Mouse (Mus musculus) ovary, adult 10 weeks (tissue): ENCODE measurements around the gene Siae. TPM values are rescaled to one million over a fixed set of nuclear protein-coding genes. Genes with fewer than 3 reads are reported as not detected.

ENCODE experiments used
- polyA plus RNA-seq: library from polyadenylated mRNA; stranded (reverse); fragments of 350-450 nt; fragmentation: Illumina TruSeq; extraction: RNeasy Lipid Tissue Mini Kit (QIAGEN cat#74804); gene quantifications from one replicate; pipeline ENCODE4 v1.2.3, GENCODE M21; 2014

Siae gene
- polyA plus RNA-seq = 47.8 TPM

GRCm38 (mm10) chr9:37554838-37555748 lies at the start of gene Siae:
Siae (plus strand) TSS chr9:37555698.

GRCm38 (mm10) chr9:37527396-37528224 lies 27.9 kb upstream of the Siae start, which contains the start of gene Esam:
Esam (plus strand) TSS chr9:37528078.

GRCm38 (mm10) chr9:37539170-37540025 lies 16.1 kb upstream of the Siae start, which contains the start of gene Vsig2:
Vsig2 (plus strand) TSS chr9:37539255.

GRCm38 (mm10) chr9:37552536-37553293 lies 2.8 kb upstream of the Siae start, which contains the start of gene Nrgn:
Nrgn (minus strand) TSS chr9:37552904.

GRCm38 (mm10) chr9:37613182-37613910 lies 57.8 kb downstream of the Siae start, which contains the start of gene Spa17:
Spa17 (minus strand) TSS chr9:37613722.

GRCm38 (mm10) chr9:37656931-37657481 lies 101.5 kb downstream of the Siae start, which contains the start of gene Tbrg1:
Tbrg1 (minus strand) TSS chr9:37657312.

GRCm38 (mm10) chr9:37669115-37669514 lies 113.6 kb downstream of the Siae start, which contains the start of gene Panx3:
Panx3 (minus strand) TSS chr9:37669235.

Other genes starting within 250 kb of the Siae start
- 18.6 TPM for gene Ccdc15, start 207.3 kb upstream of the Siae start, polyA plus RNA-seq
- not detected for gene Hepacam, start 188.3 kb upstream of the Siae start, polyA plus RNA-seq
- 3.4 TPM for gene Robo4, start 153.8 kb upstream of the Siae start, polyA plus RNA-seq
- not detected for gene Robo3, start 122.5 kb upstream of the Siae start, polyA plus RNA-seq
- 38.0 TPM for gene Msantd2, start 66.4 kb upstream of the Siae start, polyA plus RNA-seq
- 9.9 TPM for gene Esam, start 27.6 kb upstream of the Siae start, polyA plus RNA-seq
- gene Vsig2, start 16.4 kb upstream of the Siae start, polyA plus RNA-seq = 1.8 TPM
- gene Nrgn, start 2.8 kb upstream of the Siae start, polyA plus RNA-seq = not detected
- gene Spa17, start 58.0 kb downstream of the Siae start, polyA plus RNA-seq = 43.1 TPM
- 28.8 TPM for gene Tbrg1, start 101.6 kb downstream of the Siae start, polyA plus RNA-seq
- gene Panx3, start 113.5 kb downstream of the Siae start, polyA plus RNA-seq = not detected
- gene Olfr160, start 160.6 kb downstream of the Siae start, polyA plus RNA-seq = not detected
- not detected for gene Olfr874, start 189.4 kb downstream of the Siae start, polyA plus RNA-seq
- not detected for gene Olfr875, start 216.2 kb downstream of the Siae start, polyA plus RNA-seq
- gene Olfr876, start 247.3 kb downstream of the Siae start, polyA plus RNA-seq = not detected